8 mouse cellular contexts compared by ENCODE assay signal in genomic region chr9:23062656-23063444, GRCm38 (mm10).
A peak's percentile ranks its signal among the peaks of the same experiment; 100 is the strongest.
DNase-seq lines count a peak whose midpoint lies in the region; ATAC-seq lines count a peak whose summit lies in the region.

No protein-coding gene starts in this region.

- 39% methylated on average over 7 of the region's 7 CpGs for WGBS in limb, embryonic 12.5 days
- 37% methylated on average over 7 of the region's 7 CpGs for WGBS in stomach, embryonic 16.5 days

- H3K9ac ChIP-seq in limb, embryonic 12.5 days (replicated peaks): no peak overlapping the region
- no peak overlapping the region for H3K9ac ChIP-seq in stomach, embryonic 16.5 days (ENCODE audit: low read length)

- H3K4me2 ChIP-seq in limb, embryonic 12.5 days: no peak overlapping the region
- no peak overlapping the region for H3K4me2 ChIP-seq in stomach, embryonic 16.5 days (ENCODE audit: low read depth, low read length)

- DNase-seq in adrenal gland, postnatal 10 days: peak; percentile 30
- no peak for DNase-seq in adrenal gland, postnatal 4 days (ENCODE audit: low spot score in 2 of 2)
- DNase-seq in ovary, postnatal 36 days (ENCODE audit: low spot score): peak; percentile 36
- DNase-seq in ovary, postnatal 10 days (ENCODE audit: low spot score): no peak
- no peak for DNase-seq in yolk sac, embryonic 10.5 days (ENCODE audit: low spot score)
- DNase-seq in right cerebral cortex, adult 18-20 months: no peak

- H3K4me1 ChIP-seq in limb, embryonic 12.5 days (replicated peaks): peaks cover 30% of the 10 kb centered on the region
- H3K4me1 ChIP-seq in stomach, embryonic 16.5 days (ENCODE audit: control insufficient read depth, insufficient read depth, low read length): peaks cover 23% of the 10 kb centered on the region; the same call in 1 of the 2 replicates

- 0 out of 2 replicates have a peak overlapping the region, but pooled peaks have one; percentile 32 for H3K27ac ChIP-seq in limb, embryonic 12.5 days
- H3K27ac ChIP-seq in stomach, embryonic 16.5 days (ENCODE audit: low read length): peak overlapping the region; percentile 10; the same call in 1 of the 2 replicates

- no peak overlapping the region for H3K4me3 ChIP-seq in limb, embryonic 12.5 days (replicated peaks)
- H3K4me3 ChIP-seq in stomach, embryonic 16.5 days (replicated peaks; ENCODE audit: low read length): no peak overlapping the region

- ATAC-seq in limb, embryonic 12.5 days (ENCODE audit: insufficient number of reproducible peaks, insufficient read depth, low FRiP score, low TSS enrichment, low read depth): no peak
- ATAC-seq in stomach, embryonic 16.5 days (ENCODE audit: insufficient read depth, low FRiP score): no peak

- H3K9me3 ChIP-seq in limb, embryonic 12.5 days: no peaks in the 10 kb centered on the region
- no peaks in the 10 kb centered on the region for H3K9me3 ChIP-seq in stomach, embryonic 16.5 days (replicated peaks; ENCODE audit: control insufficient read depth, low read length)

- H3K27me3 ChIP-seq in limb, embryonic 12.5 days: no peaks in the 10 kb centered on the region
- H3K27me3 ChIP-seq in stomach, embryonic 16.5 days (ENCODE audit: control insufficient read depth, insufficient read depth, low read length): no peaks in the 10 kb centered on the region

- H3K36me3 ChIP-seq in limb, embryonic 12.5 days: no peaks in the 10 kb centered on the region
- H3K36me3 ChIP-seq in stomach, embryonic 16.5 days (ENCODE audit: control insufficient read depth, insufficient read depth, low read length): no peaks in the 10 kb centered on the region

Comparison
In these comparisons a context has a peak if more than half of its experiments do, and no peak if none do; other contexts are left out.
1. DNase-seq: peak in adrenal gland, postnatal 10 days (single experiment) and ovary, postnatal 36 days (single experiment); none in adrenal gland, postnatal 4 days (0 of 2), ovary, postnatal 10 days (single experiment), yolk sac, embryonic 10.5 days (single experiment) and right cerebral cortex, adult 18-20 months (single experiment).